Mouse (Mus musculus): ENCODE measurements around the gene Slc19a3.

Slc19a3 gene

GRCm38 (mm10) chr1:83007471-83007870, 30.8 kb downstream of the Slc19a3 start:
- DNase-seq (ENCODE audit: low read depth, low spot score) = no peak

- DNase-seq (ENCODE audit: low read depth, low spot score) = no peak
These were observed 31.7 kb downstream of the Slc19a3 start for GRCm38 (mm10) chr1:83006218-83007179.

- DNase-seq (ENCODE audit: low read depth, low spot score) = peak; percentile 76
These were observed 37.9 kb downstream of the Slc19a3 start, which contains the start of gene Gm47959 for GRCm38 (mm10) chr1:83000306-83000705. Gene Gm47959 (plus strand): TSS chr1:83000548.

GRCm38 (mm10) chr1:82993947-82994346, 44.3 kb downstream of the Slc19a3 start:
- DNase-seq (ENCODE audit: low read depth, low spot score) = no peak

- DNase-seq (ENCODE audit: low read depth, low spot score) = no peak
These were observed 46.2 kb downstream of the Slc19a3 start for GRCm38 (mm10) chr1:82992093-82992492.

- DNase-seq (ENCODE audit: low read depth, low spot score) = no peak
These were observed 46.7 kb downstream of the Slc19a3 start for GRCm38 (mm10) chr1:82991596-82991995.

- DNase-seq (ENCODE audit: low read depth, low spot score) = no peak
These were observed 47.2 kb downstream of the Slc19a3 start for GRCm38 (mm10) chr1:82991062-82991461.

- peak; percentile 73 for DNase-seq (ENCODE audit: low read depth, low spot score)
These were observed 50.6 kb downstream of the Slc19a3 start for GRCm38 (mm10) chr1:82987530-82988198.

GRCm38 (mm10) chr1:82986738-82987137, 51.5 kb downstream of the Slc19a3 start:
- DNase-seq (ENCODE audit: low read depth, low spot score) = no peak

GRCm38 (mm10) chr1:82977840-82978239, 60.4 kb downstream of the Slc19a3 start:
- no peak for DNase-seq (ENCODE audit: low read depth, low spot score)

GRCm38 (mm10) chr1:82975750-82976149, 62.5 kb downstream of the Slc19a3 start:
- no peak for DNase-seq (ENCODE audit: low read depth, low spot score)

- DNase-seq (ENCODE audit: low read depth, low spot score) = no peak
These were observed 63.9 kb downstream of the Slc19a3 start for GRCm38 (mm10) chr1:82974342-82974741.

GRCm38 (mm10) chr1:82973901-82974300, 64.3 kb downstream of the Slc19a3 start:
- no peak for DNase-seq (ENCODE audit: low read depth, low spot score)

GRCm38 (mm10) chr1:82973244-82973643, 65.0 kb downstream of the Slc19a3 start:
- no peak for DNase-seq (ENCODE audit: low read depth, low spot score)

- DNase-seq (ENCODE audit: low read depth, low spot score) = no peak
These were observed 66.2 kb downstream of the Slc19a3 start for GRCm38 (mm10) chr1:82972046-82972445.

- DNase-seq (ENCODE audit: low read depth, low spot score) = no peak
These were observed 71.8 kb downstream of the Slc19a3 start for GRCm38 (mm10) chr1:82966413-82966812.

Measured in ES-CJ7 (cell line).